Mouse (Mus musculus) liver, embryonic 11.5 days (tissue): ENCODE data around the gene Tbc1d12. TPM values are rescaled to one million over a fixed set of nuclear protein-coding genes. Genes with fewer than 3 reads are reported as not detected.

Experiments used
- ATAC-seq: fragments of 200-750 bp; cut with Nextera tagmentation; replicated peaks from 2 replicates; pipeline ENCODE4 v1.8.0; 2017; ENCODE audit warnings: moderate number of reproducible peaks, mild to moderate bottlenecking, moderate TSS enrichment, moderate library complexity; ENCODE audit not compliant: low FRiP score
- DNase-seq: peaks from one replicate; pipeline ENCODE4 v3.0.0-alpha.2; 2017; ENCODE audit warnings: low spot score
- H3K27ac ChIP-seq: fragments of 300-500 bp; sonication (generic); 2 replicates; pipeline ENCODE4 v1.5.1; 2014; ENCODE audit warnings: mild to moderate bottlenecking, low read depth, low read length, control low read depth
- H3K27me3 ChIP-seq: fragments of 300-500 bp; sonication (generic); replicated peaks from 2 replicates; pipeline ENCODE4 v1.6.1; 2014; ENCODE audit warnings: low read length, mixed read lengths; ENCODE audit not compliant: control insufficient read depth, insufficient read depth
- H3K36me3 ChIP-seq: fragments of 300-500 bp; sonication (generic); 2 replicates; pipeline ENCODE4 v1.6.1; 2014; ENCODE audit warnings: mild to moderate bottlenecking, low read length, moderate library complexity, mixed read lengths; ENCODE audit not compliant: control insufficient read depth, insufficient read depth
- H3K4me1 ChIP-seq: fragments of 300-500 bp; sonication (generic); replicated peaks from 2 replicates; pipeline ENCODE4 v1.6.1; 2014; ENCODE audit warnings: low read length, mixed read lengths; ENCODE audit not compliant: control insufficient read depth, insufficient read depth
- H3K4me2 ChIP-seq: fragments of 300-500 bp; sonication (generic); 2 replicates; pipeline ENCODE4 v1.6.1; 2014; ENCODE audit warnings: mild to moderate bottlenecking, control low read depth, moderate library complexity
- H3K4me3 ChIP-seq: fragments of 300-500 bp; sonication (generic); 2 replicates; pipeline ENCODE4 v1.5.1; 2014; ENCODE audit warnings: low read depth, low read length, control low read depth
- H3K9ac ChIP-seq: fragments of 300-500 bp; sonication (generic); 2 replicates; pipeline ENCODE4 v1.6.1; 2014; ENCODE audit warnings: low read depth, low read length, control low read depth
- H3K9me3 ChIP-seq: fragments of 300-500 bp; sonication (generic); 2 replicates; pipeline ENCODE4 v1.6.1; 2016; ENCODE audit warnings: low read length, inconsistent platforms, mixed read lengths; ENCODE audit not compliant: control insufficient read depth
- WGBS: fragments of 180-500 bp; shearing (Covaris S2); extraction: QIAGEN DNeasy Blood & Tissue Kit; methylation state at CpG from one replicate; pipeline ENCODE4 v1.1.7; 2014; 5-methylcytosine and 5-hydroxymethylcytosine counted together
- polyA plus RNA-seq: library from polyadenylated mRNA; unstranded; fragments of >200 nt; fragmentation: Nextera tagmentation; extraction: Ambion mirVana; gene quantifications from 2 replicates; pipeline ENCODE4 v1.2.1, GENCODE M21; 2014

Tbc1d12 gene
- polyA plus RNA-seq = 1.9 and 2.4 TPM in 2 replicates

GRCm38 (mm10) chr19:38836438-38837170 is at the start of gene Tbc1d12:
Tbc1d12 (plus strand) TSS chr19:38836579.
- peak within 1 kb of the TSS; percentile 68 for H3K4me3 ChIP-seq
- WGBS = under 1% methylated on average over 85 of the region's 101 CpGs

GRCm38 (mm10) chr19:38787756-38788155 is 48.6 kb upstream of the Tbc1d12 start:
- DNase-seq (no peak), ATAC-seq (no peak)
- Histone ChIP-seq H3K27me3 (no peaks in the 10 kb centered on the region), H3K9me3 (no peaks in the 10 kb centered on the region), H3K4me2 (no peak overlapping the region), H3K27ac (no peak overlapping the region), H3K9ac (no peak overlapping the region), H3K4me1 (no peaks in the 10 kb centered on the region), H3K4me3 (no peak overlapping the region), H3K36me3 (peaks cover 17% of the 10 kb centered on the region)
- whole genome bisulfite sequencing = 91% methylated on average over 6 of the region's 6 CpGs

More at GRCm38 (mm10) chr19:38836438-38837170, at the start of gene Tbc1d12:
- Histone ChIP-seq H3K27ac (peak within 1 kb of the TSS; percentile 80), H3K4me1 (peaks cover 5% of the 10 kb centered on the region), H3K4me2 (peak within 1 kb of the TSS; percentile 90), H3K9ac (peak within 1 kb of the TSS; percentile 84), H3K36me3 (no peaks in the 10 kb centered on the region), H3K9me3 (no peaks in the 10 kb centered on the region), H3K27me3 (no peaks in the 10 kb centered on the region)
- ATAC-seq (peak; percentile 93), DNase-seq (peak; percentile 88)

- Histone ChIP-seq H3K27ac (no peak overlapping the region), H3K4me1 (no peaks in the 10 kb centered on the region), H3K4me2 (no peak overlapping the region), H3K9me3 (no peaks in the 10 kb centered on the region), H3K9ac (no peak overlapping the region), H3K36me3 (peaks cover 50% of the 10 kb centered on the region), H3K4me3 (no peak overlapping the region), H3K27me3 (no peaks in the 10 kb centered on the region)
- 93% methylated on average over 7 of the region's 7 CpGs for WGBS
- ATAC-seq (no peak), DNase-seq (no peak)
Observed at GRCm38 (mm10) chr19:38793563-38794045, 42.8 kb upstream of the Tbc1d12 start.

GRCm38 (mm10) chr19:38796546-38796945 is 39.8 kb upstream of the Tbc1d12 start:
- Histone ChIP-seq H3K27ac (no peak overlapping the region), H3K4me1 (no peaks in the 10 kb centered on the region), H3K9ac (no peak overlapping the region), H3K9me3 (no peaks in the 10 kb centered on the region), H3K36me3 (peaks cover 42% of the 10 kb centered on the region), H3K27me3 (no peaks in the 10 kb centered on the region), H3K4me3 (no peak overlapping the region), H3K4me2 (no peak overlapping the region)
- 81% methylated on average over 5 of the region's 5 CpGs for WGBS
- no peak for ATAC-seq
- DNase-seq = no peak

- Histone ChIP-seq H3K36me3 (peaks cover 41% of the 10 kb centered on the region), H3K27ac (no peak overlapping the region), H3K4me3 (no peak overlapping the region), H3K9ac (no peak overlapping the region), H3K4me2 (no peak overlapping the region), H3K4me1 (no peaks in the 10 kb centered on the region), H3K9me3 (no peaks in the 10 kb centered on the region), H3K27me3 (no peaks in the 10 kb centered on the region)
- 88% methylated on average over 1 of the region's 1 CpGs for WGBS
- DNase-seq (no peak), ATAC-seq (no peak)
Observed at GRCm38 (mm10) chr19:38798291-38798690, 38.1 kb upstream of the Tbc1d12 start.

GRCm38 (mm10) chr19:38798801-38799200 is 37.6 kb upstream of the Tbc1d12 start:
- no peak overlapping the region for H3K9ac ChIP-seq
- no peak for DNase-seq
- H3K4me3 ChIP-seq = no peak overlapping the region
- no peaks in the 10 kb centered on the region for H3K9me3 ChIP-seq
- no peak overlapping the region for H3K4me2 ChIP-seq
- WGBS = 92% methylated on average over 6 of the region's 6 CpGs
- H3K27ac ChIP-seq = no peak overlapping the region
- peaks cover 43% of the 10 kb centered on the region for H3K36me3 ChIP-seq
- no peaks in the 10 kb centered on the region for H3K27me3 ChIP-seq
- no peak for ATAC-seq
- H3K4me1 ChIP-seq = no peaks in the 10 kb centered on the region

GRCm38 (mm10) chr19:38818191-38818590 is 18.2 kb upstream of the Tbc1d12 start:
- 30% methylated on average over 8 of the region's 8 CpGs for WGBS
- Histone ChIP-seq H3K27ac (no peak overlapping the region), H3K9me3 (no peaks in the 10 kb centered on the region), H3K27me3 (no peaks in the 10 kb centered on the region), H3K36me3 (peaks cover 11% of the 10 kb centered on the region; the same call in 1 of the 2 replicates), H3K4me1 (peaks cover 8% of the 10 kb centered on the region), H3K9ac (peak overlapping the region; percentile 83), H3K4me2 (peak overlapping the region; percentile 89), H3K4me3 (peak overlapping the region; percentile 59)
- DNase-seq (no peak), ATAC-seq (no peak)

GRCm38 (mm10) chr19:38818766-38819426 is 17.5 kb upstream of the Tbc1d12 start, which contains the start of gene Noc3l:
Noc3l (minus strand) TSS chr19:38819237.
- peak; percentile 88 for ATAC-seq
- Histone ChIP-seq H3K4me1 (peaks cover 8% of the 10 kb centered on the region), H3K27me3 (no peaks in the 10 kb centered on the region), H3K36me3 (peaks cover 10% of the 10 kb centered on the region; the same call in 1 of the 2 replicates), H3K4me2 (peak within 1 kb of the TSS; percentile 89), H3K4me3 (peak within 1 kb of the TSS; percentile 59), H3K9ac (peak within 1 kb of the TSS; percentile 83), H3K27ac (peak within 1 kb of the TSS; percentile 92), H3K9me3 (no peaks in the 10 kb centered on the region)
- DNase-seq = peak; percentile 97
- WGBS = under 1% methylated on average over 38 of the region's 38 CpGs
